Mouse (Mus musculus): ENCODE data around the gene Grik1. TPM values are rescaled to one million over a fixed set of nuclear protein-coding genes. Genes with fewer than 3 reads are reported as not detected.

The Grik1 gene
- polyA plus RNA-seq, 1 experiment from 2014 or later: 0.59 TPM

DNA sequence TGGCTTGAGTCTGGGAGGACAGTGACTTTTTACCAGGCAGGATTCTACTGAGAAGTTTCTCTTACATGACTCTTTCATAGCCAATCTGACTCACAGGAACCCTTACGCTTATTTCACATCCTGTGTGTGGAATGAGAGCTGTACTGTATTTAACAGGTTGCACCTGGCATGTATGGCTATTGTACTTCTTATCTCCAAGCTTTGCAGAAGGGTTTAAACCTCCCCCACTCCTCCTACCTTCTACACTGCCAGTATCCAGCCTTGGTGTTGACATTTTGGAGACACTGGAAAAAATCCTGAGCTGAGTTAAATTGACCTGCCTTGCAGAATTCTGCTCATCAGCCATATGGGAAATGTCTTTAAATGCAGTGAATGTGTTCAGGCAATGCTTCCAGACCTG lies 361.4 kb downstream of the Grik1 start:
- Histone ChIP-seq H3K4me1 (replicated peaks) (no peaks in the 10 kb centered on the region; the same call in 1 of the 2 replicates), H3K4me3 (no peak overlapping the region), H3K9ac (no peak overlapping the region), H3K27ac (ENCODE audit: poor library complexity, severe bottlenecking) (no peak overlapping the region), H3K36me3 (no peaks in the 10 kb centered on the region), H3K4me2 (no peak overlapping the region), H3K9me3 (replicated peaks) (no peaks in the 10 kb centered on the region), H3K27me3 (replicated peaks) (no peaks in the 10 kb centered on the region)
- ATAC-seq (ENCODE audit: insufficient number of reproducible peaks, low FRiP score): no peak
- WGBS: 49% methylated on average over 1 of the region's 1 CpGs

DNA sequence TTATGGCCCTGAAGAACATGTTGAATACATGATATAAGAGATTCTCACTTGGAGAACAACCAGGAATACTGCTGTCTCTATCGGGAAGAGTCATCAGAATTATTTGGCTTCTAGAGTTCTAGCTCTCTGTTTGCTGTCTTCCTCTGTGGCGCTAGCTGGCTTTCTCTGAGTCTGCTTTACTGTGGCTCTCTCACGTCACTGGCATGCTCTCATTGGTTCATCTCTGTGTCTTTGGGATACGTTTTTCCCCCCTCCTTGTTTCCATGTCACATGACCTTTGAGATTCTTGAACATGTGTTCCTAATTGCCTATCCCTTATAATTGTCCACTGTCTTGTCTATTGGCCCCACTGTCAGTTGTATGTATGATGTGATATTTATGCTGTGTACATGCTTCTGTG lies 372.2 kb downstream of the Grik1 start:
- no peaks in the 10 kb centered on the region for H3K9me3 ChIP-seq (replicated peaks)
- no peak overlapping the region for H3K4me3 ChIP-seq
- no peaks in the 10 kb centered on the region for H3K36me3 ChIP-seq
- H3K27ac ChIP-seq (ENCODE audit: poor library complexity, severe bottlenecking): no peak overlapping the region
- H3K27me3 ChIP-seq (replicated peaks): no peaks in the 10 kb centered on the region
- H3K4me2 ChIP-seq: no peak overlapping the region
- 74% methylated on average over 4 of the region's 4 CpGs for WGBS
- no peak overlapping the region for H3K9ac ChIP-seq
- H3K4me1 ChIP-seq (replicated peaks): peaks cover 10% of the 10 kb centered on the region; the same call in 1 of the 2 replicates
- ATAC-seq (ENCODE audit: insufficient number of reproducible peaks, low FRiP score): no peak

DNA sequence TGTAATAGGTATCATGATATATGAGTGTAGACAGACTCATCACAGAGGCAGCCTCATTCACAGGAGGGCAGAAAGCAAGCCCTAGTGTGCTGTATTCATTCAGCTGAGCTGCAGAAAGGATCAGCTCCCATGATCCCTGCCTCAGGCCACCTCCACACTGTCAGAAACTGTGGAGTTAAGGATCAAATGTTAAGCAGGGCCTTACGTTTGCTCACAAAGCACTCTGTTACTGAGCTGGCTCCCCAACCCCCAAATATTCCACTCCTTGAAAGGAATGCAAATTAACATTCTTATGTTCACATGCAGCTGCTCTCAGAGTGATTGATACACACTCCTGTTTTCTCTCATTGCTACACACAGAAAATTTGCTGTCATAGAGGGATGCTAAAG lies 372.9 kb downstream of the Grik1 start:
- peaks cover 10% of the 10 kb centered on the region; the same call in 1 of the 2 replicates for H3K4me1 ChIP-seq (replicated peaks)
- H3K4me3 ChIP-seq: no peak overlapping the region
- H3K27ac ChIP-seq (ENCODE audit: poor library complexity, severe bottlenecking): no peak overlapping the region
- no peak; the same call in 1 of the 2 replicates for ATAC-seq (ENCODE audit: insufficient number of reproducible peaks, low FRiP score)
- no peaks in the 10 kb centered on the region for H3K36me3 ChIP-seq
- 28% methylated on average over 1 of the region's 1 CpGs for WGBS
- H3K9me3 ChIP-seq (replicated peaks): no peaks in the 10 kb centered on the region
- H3K27me3 ChIP-seq (replicated peaks): no peaks in the 10 kb centered on the region
- no peak overlapping the region for H3K4me2 ChIP-seq
- no peak overlapping the region for H3K9ac ChIP-seq

DNA sequence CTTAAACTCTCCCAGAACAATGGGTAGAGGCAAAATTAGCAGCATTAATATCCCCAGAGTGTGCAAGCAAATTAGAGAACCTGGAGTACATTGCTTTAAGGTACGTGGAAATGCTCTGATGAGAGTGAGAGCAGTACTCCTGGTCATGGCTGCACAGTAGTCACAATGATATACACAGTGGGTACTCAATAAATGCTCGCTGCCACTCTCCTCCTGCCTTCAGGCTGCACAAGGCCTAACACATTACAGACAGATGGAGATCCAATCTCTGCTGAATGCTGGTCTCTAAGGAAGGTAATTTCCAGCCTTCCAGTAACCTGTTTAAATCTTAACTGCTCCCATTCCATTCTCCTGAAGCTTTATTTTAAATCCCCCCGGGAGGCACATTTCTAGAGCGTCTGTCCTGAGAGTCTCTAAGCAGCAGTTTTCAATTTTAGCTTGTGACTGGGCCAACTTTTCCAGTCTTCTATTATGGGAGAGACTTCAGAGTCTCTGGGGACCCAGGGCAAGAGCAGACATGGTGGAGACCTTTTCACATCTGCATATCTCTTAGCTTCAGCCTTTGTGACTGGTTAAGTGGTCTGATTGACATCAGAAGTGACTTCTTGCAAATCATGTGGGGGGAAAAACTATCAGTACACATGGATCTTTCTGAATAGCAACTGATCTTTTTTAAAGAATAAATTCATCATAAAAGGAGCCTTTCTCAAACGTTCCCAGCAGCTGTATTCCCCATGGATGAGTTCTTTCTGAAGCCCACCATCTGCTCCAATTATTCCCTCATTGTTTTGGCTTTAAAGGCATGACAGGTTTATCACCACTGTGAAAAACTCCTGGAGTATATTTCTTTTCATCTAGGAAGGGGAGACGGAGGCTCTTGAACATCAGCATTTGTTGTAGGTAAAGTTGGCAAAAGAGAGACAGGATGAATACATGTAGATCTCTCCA lies 373.6 kb downstream of the Grik1 start:
- Histone ChIP-seq H3K4me3 (no peak overlapping the region), H3K4me1 (replicated peaks) (peaks cover 10% of the 10 kb centered on the region; the same call in 1 of the 2 replicates), H3K36me3 (no peaks in the 10 kb centered on the region), H3K27ac (ENCODE audit: poor library complexity, severe bottlenecking) (no peak overlapping the region), H3K9me3 (replicated peaks) (no peaks in the 10 kb centered on the region), H3K9ac (no peak overlapping the region), H3K4me2 (no peak overlapping the region), H3K27me3 (replicated peaks) (no peaks in the 10 kb centered on the region)
- WGBS: 61% methylated on average over 6 of the region's 6 CpGs
- no peak for ATAC-seq (ENCODE audit: insufficient number of reproducible peaks, low FRiP score)

DNA sequence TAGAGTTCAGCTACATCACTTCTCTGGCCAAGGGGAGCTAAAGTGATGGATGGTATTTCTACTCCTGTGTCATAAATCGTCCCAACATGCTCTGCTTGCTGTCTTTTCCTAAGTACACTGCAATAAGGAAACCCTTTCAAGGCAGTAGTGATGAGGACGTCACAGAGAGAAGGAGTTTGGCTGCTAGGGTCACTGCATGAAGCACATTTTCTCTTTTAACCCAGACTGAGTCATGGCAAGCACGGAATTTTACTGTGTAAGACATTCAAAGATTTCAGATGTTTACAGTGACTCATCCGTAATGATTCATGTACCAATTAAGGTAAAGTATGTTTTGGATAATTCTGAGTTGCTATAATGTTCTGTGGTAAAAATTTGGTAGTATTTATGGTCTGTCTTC lies 374.9 kb downstream of the Grik1 start:
- no peaks in the 10 kb centered on the region for H3K36me3 ChIP-seq
- no peaks in the 10 kb centered on the region for H3K9me3 ChIP-seq (replicated peaks)
- no peak overlapping the region for H3K4me2 ChIP-seq
- H3K9ac ChIP-seq: no peak overlapping the region
- peaks cover 10% of the 10 kb centered on the region; the same call in 1 of the 2 replicates for H3K4me1 ChIP-seq (replicated peaks)
- H3K4me3 ChIP-seq: no peak overlapping the region
- 68% methylated on average over 4 of the region's 4 CpGs for WGBS
- ATAC-seq (ENCODE audit: insufficient number of reproducible peaks, low FRiP score): no peak
- no peak overlapping the region for H3K27ac ChIP-seq (ENCODE audit: poor library complexity, severe bottlenecking)
- no peaks in the 10 kb centered on the region for H3K27me3 ChIP-seq (replicated peaks)

DNA sequence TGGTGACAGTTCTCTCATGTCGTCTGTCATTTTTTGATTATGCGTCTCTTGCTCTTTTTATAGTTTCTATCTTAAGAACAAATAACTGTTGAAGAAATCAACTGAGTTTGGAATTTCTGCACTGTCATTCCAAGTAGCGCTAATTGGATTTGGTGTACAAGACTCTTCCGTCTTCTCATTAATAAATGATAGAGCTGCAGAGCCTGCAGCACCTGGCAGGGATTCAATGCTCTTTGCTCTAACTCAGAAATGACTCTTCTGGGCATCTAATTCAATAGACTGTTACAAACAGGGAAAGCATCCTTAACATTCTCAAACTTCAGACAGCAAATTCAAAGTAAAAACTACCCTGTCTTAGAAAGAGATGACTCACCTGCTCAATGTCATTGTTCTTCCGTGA lies 376.3 kb downstream of the Grik1 start:
- WGBS: 88% methylated on average over 5 of the region's 5 CpGs
- Histone ChIP-seq H3K9ac (no peak overlapping the region), H3K27ac (ENCODE audit: poor library complexity, severe bottlenecking) (no peak overlapping the region), H3K27me3 (replicated peaks) (no peaks in the 10 kb centered on the region), H3K4me1 (replicated peaks) (peaks cover 10% of the 10 kb centered on the region; the same call in 1 of the 2 replicates), H3K4me2 (no peak overlapping the region), H3K36me3 (no peaks in the 10 kb centered on the region), H3K9me3 (replicated peaks) (no peaks in the 10 kb centered on the region), H3K4me3 (no peak overlapping the region)
- ATAC-seq (ENCODE audit: insufficient number of reproducible peaks, low FRiP score): no peak

DNA sequence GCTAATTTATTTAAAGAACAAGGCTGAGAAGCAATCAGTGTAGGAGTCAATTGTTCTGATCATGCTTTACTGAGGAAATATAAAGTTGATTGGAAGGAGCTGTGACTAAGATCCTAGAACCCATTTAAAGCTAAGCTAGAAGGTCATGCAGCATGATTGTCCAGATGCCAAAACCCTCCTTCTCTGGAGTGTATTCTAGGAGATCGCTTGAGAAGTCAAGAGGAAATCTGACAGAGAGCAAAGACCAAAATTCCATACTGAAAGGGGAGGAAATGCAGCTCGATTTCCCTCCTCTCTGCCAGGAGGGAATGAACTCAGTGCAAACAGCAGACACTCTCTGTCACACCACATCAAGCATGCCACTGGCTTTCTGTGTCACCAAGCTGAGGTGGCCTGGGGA lies 378.9 kb downstream of the Grik1 start:
- Histone ChIP-seq H3K36me3 (no peaks in the 10 kb centered on the region), H3K4me1 (replicated peaks) (peaks cover under 1% of the 10 kb centered on the region; the same call in 1 of the 2 replicates), H3K27ac (ENCODE audit: poor library complexity, severe bottlenecking) (no peak overlapping the region), H3K4me3 (no peak overlapping the region), H3K4me2 (no peak overlapping the region), H3K9me3 (replicated peaks) (no peaks in the 10 kb centered on the region), H3K9ac (no peak overlapping the region), H3K27me3 (replicated peaks) (no peaks in the 10 kb centered on the region)
- ATAC-seq (ENCODE audit: insufficient number of reproducible peaks, low FRiP score): no peak
- 40% methylated on average over 2 of the region's 2 CpGs for WGBS

DNA sequence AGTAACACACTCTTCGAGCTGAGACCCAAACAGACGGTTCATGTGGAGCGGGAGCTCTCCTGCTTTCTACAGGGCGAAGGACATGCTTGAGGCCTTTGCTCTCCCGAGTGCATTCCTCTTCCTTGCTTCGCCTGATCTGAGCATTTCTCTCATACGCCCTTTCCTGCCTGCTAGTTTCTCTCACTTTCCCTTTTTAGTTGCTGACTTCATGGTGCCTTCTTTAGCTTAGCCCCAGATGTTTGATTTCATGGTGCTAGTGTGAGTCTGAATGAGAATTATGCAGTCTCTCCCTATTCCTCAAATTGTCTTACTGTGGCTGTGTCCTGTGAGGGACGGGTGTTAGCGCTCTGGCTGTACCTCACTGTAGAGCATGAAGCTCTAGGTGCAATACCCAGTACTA lies 388.0 kb downstream of the Grik1 start:
- Histone ChIP-seq H3K27me3 (replicated peaks) (no peaks in the 10 kb centered on the region), H3K4me2 (no peak overlapping the region), H3K9ac (no peak overlapping the region), H3K4me1 (replicated peaks) (no peaks in the 10 kb centered on the region), H3K4me3 (no peak overlapping the region), H3K27ac (ENCODE audit: poor library complexity, severe bottlenecking) (no peak overlapping the region), H3K9me3 (replicated peaks) (no peaks in the 10 kb centered on the region), H3K36me3 (no peaks in the 10 kb centered on the region)
- 68% methylated on average over 9 of the region's 9 CpGs for WGBS
- no peak for ATAC-seq (ENCODE audit: insufficient number of reproducible peaks, low FRiP score)

DNA sequence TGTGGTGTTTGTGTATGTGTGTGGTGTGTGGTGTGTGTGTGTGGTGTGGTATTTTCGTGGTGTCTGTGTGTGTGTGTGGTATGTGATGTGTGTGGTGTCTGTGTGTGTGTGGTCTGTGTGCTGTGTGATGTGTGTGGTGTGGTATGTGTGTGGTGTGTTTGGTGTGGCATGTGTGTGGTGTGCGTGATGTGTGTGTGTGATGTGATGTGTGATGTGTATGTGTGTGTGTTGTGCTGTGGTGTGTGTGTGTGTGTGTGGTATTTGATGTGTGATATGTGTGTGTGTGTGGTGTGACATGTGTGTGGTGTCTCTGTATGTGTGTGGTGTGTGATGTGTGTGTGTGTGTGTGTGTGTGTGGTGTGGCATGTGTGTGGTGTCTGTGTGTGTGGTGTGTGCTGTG lies 388.9 kb downstream of the Grik1 start:
- 92% methylated on average over 2 of the region's 2 CpGs for WGBS
- Histone ChIP-seq H3K9ac (no peak overlapping the region), H3K4me1 (replicated peaks) (no peaks in the 10 kb centered on the region), H3K27me3 (replicated peaks) (no peaks in the 10 kb centered on the region), H3K27ac (ENCODE audit: poor library complexity, severe bottlenecking) (no peak overlapping the region), H3K36me3 (no peaks in the 10 kb centered on the region), H3K9me3 (replicated peaks) (no peaks in the 10 kb centered on the region), H3K4me3 (no peak overlapping the region), H3K4me2 (no peak overlapping the region)
- ATAC-seq (ENCODE audit: insufficient number of reproducible peaks, low FRiP score): no peak

DNA sequence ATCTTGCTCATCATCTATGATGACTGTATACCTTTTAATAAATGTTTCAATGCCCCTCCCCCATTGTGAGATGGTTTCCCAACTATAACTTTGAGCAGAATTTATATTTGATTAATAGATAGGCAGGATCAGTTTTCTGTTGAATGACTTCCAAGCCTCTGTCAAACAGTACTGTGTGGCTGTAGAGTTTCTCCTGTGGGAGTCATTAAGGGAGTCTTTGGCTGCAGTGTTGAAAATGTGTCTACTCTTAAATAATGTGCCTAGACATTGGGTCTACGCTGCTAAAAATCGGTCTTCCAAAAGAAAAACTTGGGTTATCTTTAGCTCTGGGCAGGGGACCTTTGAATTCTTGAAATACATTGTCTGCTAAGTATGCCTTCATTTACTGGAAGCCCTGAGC lies 414.1 kb downstream of the Grik1 start:
- Histone ChIP-seq H3K4me3 (no peak overlapping the region), H3K9me3 (replicated peaks) (no peaks in the 10 kb centered on the region), H3K4me2 (no peak overlapping the region), H3K36me3 (no peaks in the 10 kb centered on the region), H3K27ac (ENCODE audit: poor library complexity, severe bottlenecking) (no peak overlapping the region), H3K4me1 (replicated peaks) (no peaks in the 10 kb centered on the region), H3K9ac (no peak overlapping the region), H3K27me3 (replicated peaks) (no peaks in the 10 kb centered on the region)
- WGBS: 66% methylated on average over 2 of the region's 2 CpGs
- no peak for ATAC-seq (ENCODE audit: insufficient number of reproducible peaks, low FRiP score)

DNA sequence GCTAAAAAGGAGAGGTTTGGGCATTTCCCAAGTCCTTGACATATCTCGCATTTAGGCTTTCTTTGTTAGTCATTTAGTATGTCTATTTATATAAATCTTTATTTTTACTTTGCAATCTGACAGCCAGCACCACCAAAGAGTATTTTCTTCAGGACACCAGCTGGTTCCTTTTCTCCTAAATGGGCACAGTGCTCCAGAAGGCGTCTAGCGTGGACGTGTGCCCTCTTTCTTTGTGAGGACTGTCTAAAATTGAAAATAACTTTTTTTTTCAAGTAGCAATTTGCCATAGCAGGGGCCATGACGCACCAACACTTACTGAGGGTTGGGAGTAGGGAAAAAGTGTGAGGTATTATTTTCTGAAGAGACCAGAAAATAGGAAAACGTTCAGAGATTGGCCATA lies 425.5 kb downstream of the Grik1 start:
- no peak for ATAC-seq (ENCODE audit: insufficient number of reproducible peaks, low FRiP score)
- no peaks in the 10 kb centered on the region for H3K27me3 ChIP-seq (replicated peaks)
- WGBS: 78% methylated on average over 6 of the region's 6 CpGs
- H3K9me3 ChIP-seq (replicated peaks): no peaks in the 10 kb centered on the region
- no peaks in the 10 kb centered on the region for H3K36me3 ChIP-seq
- no peak overlapping the region for H3K27ac ChIP-seq (ENCODE audit: poor library complexity, severe bottlenecking)
- H3K9ac ChIP-seq: no peak overlapping the region
- H3K4me2 ChIP-seq: no peak overlapping the region
- no peaks in the 10 kb centered on the region for H3K4me1 ChIP-seq (replicated peaks)
- H3K4me3 ChIP-seq: no peak overlapping the region

Measured in heart, embryonic 12.5 days (tissue).